Mouse (Mus musculus) hindbrain, embryonic 15.5 days (tissue): ENCODE data around the gene Midn. TPM values are rescaled to one million over a fixed set of nuclear protein-coding genes. Genes with fewer than 3 reads are reported as not detected.
A peak's percentile ranks its signal among the peaks of the same experiment; 100 is the strongest.

Source experiments
- ATAC-seq: fragments of 200-750 bp; cut with Nextera tagmentation; 2 replicates; pipeline ENCODE4 v1.8.0; 2017; ENCODE audit warnings: low read depth, moderate number of reproducible peaks, moderate TSS enrichment; ENCODE audit not compliant: low FRiP score
- H3K27ac ChIP-seq: fragments of 300-500 bp; sonication (generic); replicated peaks from 2 replicates; pipeline ENCODE4 v1.5.1; 2015; ENCODE audit warnings: mild to moderate bottlenecking, inconsistent platforms
- H3K27me3 ChIP-seq: fragments of 300-500 bp; sonication (generic); 2 replicates; pipeline ENCODE4 v1.6.1; 2015; ENCODE audit warnings: control low read depth, inconsistent platforms
- H3K36me3 ChIP-seq: fragments of 300-500 bp; sonication (generic); 2 replicates; pipeline ENCODE4 v1.6.1; 2015; ENCODE audit warnings: control low read depth, inconsistent platforms
- H3K4me1 ChIP-seq: fragments of 300-500 bp; sonication (generic); replicated peaks from 2 replicates; pipeline ENCODE4 v1.6.1; 2015; ENCODE audit warnings: control low read depth, inconsistent platforms
- H3K4me2 ChIP-seq: fragments of 300-500 bp; sonication (generic); 2 replicates; pipeline ENCODE4 v1.6.1; 2015; ENCODE audit warnings: moderate library complexity, mild to moderate bottlenecking, inconsistent platforms
- H3K4me3 ChIP-seq: fragments of 300-500 bp; sonication (generic); 2 replicates; pipeline ENCODE4 v1.5.1; 2015; ENCODE audit warnings: mild to moderate bottlenecking, inconsistent platforms
- H3K9ac ChIP-seq: fragments of 300-500 bp; sonication (generic); 2 replicates; pipeline ENCODE4 v1.6.1; 2015; ENCODE audit warnings: inconsistent platforms
- H3K9me3 ChIP-seq: fragments of 300-500 bp; sonication (generic); 2 replicates; pipeline ENCODE4 v1.6.1; 2016; ENCODE audit warnings: control low read depth, inconsistent platforms
- WGBS: fragments of 180-500 bp; shearing (Covaris S2); methylation state at CpG from one replicate; pipeline ENCODE4 v1.1.7; 2015; 5-methylcytosine and 5-hydroxymethylcytosine counted together
- polyA plus RNA-seq: library from polyadenylated mRNA; unstranded; fragments of >200 nt; fragmentation: Nextera tagmentation; extraction: Ambion mirVana; gene quantifications from 2 replicates; pipeline ENCODE4 v1.2.1, GENCODE M21; 2015

Midn gene
- polyA plus RNA-seq, 1 experiment from 2014 or later, result 22.6 TPM

DNA sequence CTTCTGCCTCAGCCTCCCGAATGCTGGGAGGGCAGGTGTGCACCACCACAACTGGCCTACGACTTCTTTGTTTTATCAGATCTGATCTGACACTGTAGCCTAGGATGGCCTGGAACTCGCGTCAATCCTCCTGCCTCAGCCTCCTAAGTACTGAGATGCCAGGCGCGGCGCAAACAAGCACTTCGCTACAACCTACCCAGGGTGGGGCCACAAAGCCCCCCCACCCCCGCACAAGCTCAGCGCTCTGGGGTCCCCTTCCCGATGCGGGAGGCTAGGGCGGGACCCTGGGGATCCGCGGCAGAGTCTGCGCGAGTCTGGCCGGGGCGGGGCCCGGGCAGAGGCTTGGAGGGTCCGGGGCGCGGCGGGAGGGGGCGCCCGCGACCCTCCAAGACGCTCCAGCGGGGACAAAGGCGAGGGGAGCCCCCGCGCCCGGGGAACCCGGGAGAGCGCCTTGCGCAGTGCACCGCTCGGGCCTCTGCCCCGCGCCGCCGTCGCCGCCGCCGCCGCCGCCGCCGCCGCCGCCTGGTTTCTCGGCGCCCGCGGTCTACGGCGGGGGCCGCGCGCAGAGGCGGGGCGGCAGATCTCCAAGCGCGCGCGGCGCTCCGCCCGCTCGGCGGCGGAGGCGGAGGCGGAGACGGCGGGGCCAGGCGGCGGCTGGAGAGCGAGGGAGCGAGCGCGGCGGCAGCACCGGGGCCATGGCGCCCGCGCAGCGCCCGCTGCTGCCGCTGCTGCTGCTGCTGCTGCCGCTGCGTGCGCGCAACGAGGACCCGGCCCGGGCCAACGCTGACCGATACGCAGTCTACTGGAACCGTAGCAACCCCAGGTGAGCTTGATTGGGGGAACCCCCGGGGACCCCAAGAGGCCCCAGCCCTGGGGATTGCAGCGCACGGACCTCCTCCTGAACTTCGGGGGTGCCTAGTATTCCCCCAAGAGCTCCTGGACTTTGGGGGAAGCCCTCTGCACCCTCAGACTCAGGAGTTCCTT lies 31.3 kb downstream of the Midn start, which contains the start of gene Efna2:
Gene Efna2, plus strand, starts transcription at position 415 of the 984 bp plus-strand sequence.
- ATAC-seq, result peak; percentile 72
- WGBS, result 2% methylated on average over 55 of the region's 106 CpGs

DNA sequence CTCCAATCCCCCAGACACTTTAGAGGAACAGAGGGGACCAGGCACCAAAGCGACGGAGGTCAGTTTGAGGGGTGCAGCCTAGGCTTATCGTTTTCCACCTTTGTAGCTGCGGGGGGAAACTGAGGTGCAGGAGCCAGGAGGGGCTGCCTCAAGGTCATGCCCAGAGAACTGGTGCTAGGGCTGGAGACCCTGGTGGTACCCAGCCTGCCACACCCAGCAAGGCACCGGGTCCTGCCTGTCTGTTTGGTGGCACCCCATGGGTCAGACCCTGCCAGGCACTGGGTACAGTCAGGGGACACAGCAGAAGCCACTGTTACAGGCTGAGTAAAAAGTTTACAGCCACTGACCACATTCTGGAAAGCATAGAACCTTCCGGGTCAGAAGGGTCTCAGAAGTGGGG lies 32.2 kb downstream of the Midn start:
- H3K27me3 ChIP-seq, result no peaks in the 10 kb centered on the region
- peak overlapping the region; percentile 81 for H3K9ac ChIP-seq
- no peaks in the 10 kb centered on the region for H3K36me3 ChIP-seq
- peak overlapping the region; percentile 83 for H3K4me2 ChIP-seq
- peak overlapping the region; percentile 83 for H3K4me3 ChIP-seq
- ATAC-seq, result no peak
- 49% methylated on average over 6 of the region's 6 CpGs for WGBS
- H3K27ac ChIP-seq, result no peak overlapping the region
- H3K4me1 ChIP-seq, result peaks cover 32% of the 10 kb centered on the region
- no peaks in the 10 kb centered on the region for H3K9me3 ChIP-seq

More for the DNA sequence above, 31.3 kb downstream of the Midn start, which contains the start of gene Efna2:
- Histone ChIP-seq H3K4me1 (peaks cover 32% of the 10 kb centered on the region), H3K4me2 (peak within 1 kb of the TSS; percentile 83), H3K27ac (peak within 1 kb of the TSS; percentile 71), H3K27me3 (no peaks in the 10 kb centered on the region), H3K36me3 (no peaks in the 10 kb centered on the region), H3K9me3 (no peaks in the 10 kb centered on the region), H3K4me3 (peak within 1 kb of the TSS; percentile 83), H3K9ac (peak within 1 kb of the TSS; percentile 81)

- Histone ChIP-seq H3K36me3 (no peaks in the 10 kb centered on the region), H3K4me1 (peaks cover 30% of the 10 kb centered on the region), H3K9ac (peak overlapping the region; percentile 81), H3K4me2 (peak overlapping the region; percentile 83), H3K27me3 (no peaks in the 10 kb centered on the region), H3K27ac (no peak overlapping the region), H3K9me3 (no peaks in the 10 kb centered on the region), H3K4me3 (peak overlapping the region; percentile 83)
- no peak for ATAC-seq
- WGBS, result 35% methylated on average over 5 of the region's 5 CpGs
These were observed 32.8 kb downstream of the Midn start for GRCm38 (mm10) chr10:80180823-80181222.

DNA sequence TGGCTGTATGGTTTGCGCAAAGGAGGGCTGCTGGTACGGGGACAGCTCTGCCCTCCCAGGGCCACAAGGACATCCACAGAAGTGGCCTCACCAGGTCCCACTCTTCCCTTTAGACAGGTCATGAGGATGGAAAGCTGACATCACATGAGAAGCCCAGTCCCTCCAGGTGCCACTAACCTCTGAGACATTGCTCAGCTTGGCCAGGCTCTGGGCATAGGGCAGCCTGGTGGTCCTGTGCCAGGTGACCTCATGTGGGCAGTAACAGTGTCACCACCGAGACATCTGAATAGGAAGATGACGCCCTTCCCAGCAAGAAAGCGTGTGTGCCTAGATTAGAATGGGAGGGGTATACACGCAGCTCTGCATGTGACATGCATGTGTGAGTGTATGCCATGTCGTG lies 34.5 kb downstream of the Midn start:
- H3K4me1 ChIP-seq, result peaks cover 29% of the 10 kb centered on the region
- H3K27ac ChIP-seq, result no peak overlapping the region
- H3K4me2 ChIP-seq, result no peak overlapping the region
- no peak for ATAC-seq
- WGBS, result 91% methylated on average over 7 of the region's 7 CpGs
- no peaks in the 10 kb centered on the region for H3K9me3 ChIP-seq
- no peaks in the 10 kb centered on the region for H3K27me3 ChIP-seq
- no peak overlapping the region for H3K4me3 ChIP-seq
- H3K9ac ChIP-seq, result no peak overlapping the region
- no peaks in the 10 kb centered on the region for H3K36me3 ChIP-seq

DNA sequence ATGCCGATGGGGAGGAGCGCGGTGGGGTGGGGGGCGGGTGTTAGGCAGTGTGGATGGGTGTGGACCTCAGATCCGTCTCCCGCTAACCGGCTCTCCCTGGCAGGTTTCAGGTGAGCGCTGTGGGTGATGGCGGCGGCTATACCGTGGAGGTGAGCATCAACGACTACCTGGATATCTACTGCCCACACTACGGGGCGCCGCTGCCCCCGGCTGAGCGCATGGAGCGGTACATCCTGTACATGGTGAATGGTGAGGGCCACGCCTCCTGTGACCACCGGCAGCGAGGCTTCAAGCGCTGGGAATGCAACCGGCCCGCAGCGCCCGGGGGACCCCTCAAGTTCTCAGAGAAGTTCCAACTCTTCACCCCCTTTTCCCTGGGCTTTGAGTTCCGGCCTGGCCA lies 38.6 kb downstream of the Midn start:
- Histone ChIP-seq H3K4me1 (peaks cover 27% of the 10 kb centered on the region), H3K9me3 (no peaks in the 10 kb centered on the region), H3K4me2 (no peak overlapping the region), H3K36me3 (peaks cover 9% of the 10 kb centered on the region; the same call in 1 of the 2 replicates), H3K9ac (no peak overlapping the region), H3K4me3 (no peak overlapping the region), H3K27me3 (no peaks in the 10 kb centered on the region; the same call in 1 of the 2 replicates), H3K27ac (no peak overlapping the region)
- WGBS, result 41% methylated on average over 27 of the region's 27 CpGs
- no peak for ATAC-seq

DNA sequence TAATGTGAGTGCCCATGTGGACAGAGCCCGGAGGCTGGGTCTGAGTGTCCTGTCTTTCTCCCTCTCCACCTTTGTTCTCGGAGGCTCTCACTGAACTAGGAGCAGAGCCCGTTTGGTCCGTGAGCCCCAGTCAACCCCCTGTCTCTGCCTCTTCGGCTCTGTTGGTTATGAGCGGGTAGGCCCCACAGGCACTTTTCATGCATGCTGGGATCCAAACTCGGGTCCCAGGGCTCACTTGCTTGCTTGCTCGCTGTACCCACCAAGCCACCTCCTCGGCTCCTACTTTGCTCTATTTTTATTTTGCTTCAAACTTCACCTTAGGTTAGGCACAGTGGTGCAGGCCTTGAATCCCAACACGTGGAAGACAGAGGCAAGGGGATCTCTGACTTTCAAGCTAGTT lies 39.7 kb downstream of the Midn start:
- Histone ChIP-seq H3K9me3 (no peaks in the 10 kb centered on the region), H3K4me3 (no peak overlapping the region), H3K27ac (no peak overlapping the region), H3K4me2 (no peak overlapping the region), H3K9ac (no peak overlapping the region), H3K4me1 (peaks cover 18% of the 10 kb centered on the region), H3K36me3 (peaks cover 9% of the 10 kb centered on the region; the same call in 1 of the 2 replicates), H3K27me3 (no peaks in the 10 kb centered on the region; the same call in 1 of the 2 replicates)
- 83% methylated on average over 10 of the region's 10 CpGs for WGBS
- no peak for ATAC-seq

GRCm38 (mm10) chr10:80188453-80189024 lies 40.5 kb downstream of the Midn start:
- no peak overlapping the region for H3K9ac ChIP-seq
- peaks cover 18% of the 10 kb centered on the region for H3K4me1 ChIP-seq
- no peak overlapping the region for H3K27ac ChIP-seq
- no peak for ATAC-seq
- 69% methylated on average over 15 of the region's 15 CpGs for WGBS
- H3K9me3 ChIP-seq, result no peaks in the 10 kb centered on the region
- H3K36me3 ChIP-seq, result peaks cover 9% of the 10 kb centered on the region; the same call in 1 of the 2 replicates
- H3K27me3 ChIP-seq, result no peaks in the 10 kb centered on the region; the same call in 1 of the 2 replicates
- no peak overlapping the region for H3K4me2 ChIP-seq
- H3K4me3 ChIP-seq, result no peak overlapping the region

GRCm38 (mm10) chr10:80189999-80190398 lies 41.9 kb downstream of the Midn start:
- Histone ChIP-seq H3K36me3 (peaks cover 9% of the 10 kb centered on the region; the same call in 1 of the 2 replicates), H3K4me2 (peak overlapping the region; percentile 74), H3K4me3 (peak overlapping the region; percentile 38), H3K27ac (peak overlapping the region; percentile 82), H3K27me3 (no peaks in the 10 kb centered on the region; the same call in 1 of the 2 replicates), H3K4me1 (peaks cover 18% of the 10 kb centered on the region), H3K9me3 (no peaks in the 10 kb centered on the region), H3K9ac (peak overlapping the region; percentile 57)
- WGBS, result 9% methylated on average over 21 of the region's 21 CpGs
- ATAC-seq, result no peak

DNA sequence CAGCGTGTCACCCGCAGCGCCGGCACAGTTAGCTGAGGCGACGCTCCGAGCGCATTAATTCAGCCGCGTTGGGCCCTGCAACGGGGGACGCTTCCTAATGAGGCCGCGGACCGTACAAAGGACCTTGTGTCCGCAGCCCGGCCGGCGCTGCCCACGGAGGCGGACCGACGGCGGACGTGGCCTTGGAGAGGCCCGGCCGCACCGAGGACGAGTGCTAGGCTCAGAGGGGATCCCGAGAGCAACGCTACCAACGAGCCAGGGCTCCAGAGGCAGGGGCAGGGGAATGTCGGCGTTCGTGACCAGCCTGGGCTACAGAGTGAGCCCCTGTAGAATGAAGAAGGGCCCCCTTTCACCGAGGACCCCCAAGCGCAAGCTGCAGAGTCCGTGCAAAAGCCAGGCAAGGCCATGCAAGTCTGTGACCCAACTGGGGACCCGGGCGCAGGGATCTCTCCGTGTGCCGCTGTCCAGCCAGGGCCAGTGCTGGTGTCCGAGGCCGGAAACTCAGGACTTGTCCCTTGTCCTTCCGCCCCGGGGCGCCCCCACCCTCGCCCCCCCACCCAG lies 42.5 kb downstream of the Midn start:
- H3K27me3 ChIP-seq, result no peaks in the 10 kb centered on the region; the same call in 1 of the 2 replicates
- H3K9ac ChIP-seq, result peak overlapping the region; percentile 57
- H3K4me1 ChIP-seq, result peaks cover 18% of the 10 kb centered on the region
- peak; percentile 39; the same call in 1 of the 2 replicates for ATAC-seq
- H3K9me3 ChIP-seq, result no peaks in the 10 kb centered on the region
- H3K4me3 ChIP-seq, result peak overlapping the region; percentile 38
- H3K27ac ChIP-seq, result peak overlapping the region; percentile 82
- H3K4me2 ChIP-seq, result peak overlapping the region; percentile 74
- under 1% methylated on average over 44 of the region's 48 CpGs for WGBS
- H3K36me3 ChIP-seq, result peaks cover 9% of the 10 kb centered on the region; the same call in 1 of the 2 replicates

GRCm38 (mm10) chr10:80193976-80194375 lies 45.9 kb downstream of the Midn start:
- Histone ChIP-seq H3K4me2 (no peak overlapping the region), H3K27ac (no peak overlapping the region), H3K4me1 (peaks cover 18% of the 10 kb centered on the region), H3K4me3 (no peak overlapping the region), H3K27me3 (no peaks in the 10 kb centered on the region), H3K9ac (no peak overlapping the region), H3K36me3 (0 out of 2 replicates have a peak, but pooled peaks cover 2% of the 10 kb centered on the region), H3K9me3 (no peaks in the 10 kb centered on the region)
- WGBS, result 75% methylated on average over 6 of the region's 6 CpGs
- ATAC-seq, result no peak

- Histone ChIP-seq H3K27me3 (no peaks in the 10 kb centered on the region), H3K36me3 (no peaks in the 10 kb centered on the region), H3K4me3 (no peak overlapping the region), H3K9ac (no peak overlapping the region), H3K27ac (no peak overlapping the region), H3K4me2 (no peak overlapping the region), H3K4me1 (peaks cover 15% of the 10 kb centered on the region), H3K9me3 (no peaks in the 10 kb centered on the region)
- 43% methylated on average over 8 of the region's 8 CpGs for WGBS
- no peak for ATAC-seq
These were observed 46.4 kb downstream of the Midn start for GRCm38 (mm10) chr10:80194441-80194840.
